Mouse (Mus musculus) T-cell, adult 2 months (primary cell): ENCODE measurements around the gene Gm11733.
A peak's percentile ranks its signal among the peaks of the same experiment; 100 is the strongest.

Source experiments
- DNase-seq: peaks from one replicate; pipeline ENCODE4 v3.0.0; 2022; ENCODE audit warnings: low spot score

Gm11733 gene

GRCm38 (mm10) chr11:117478271-117479006 lies 5.7 kb upstream of the Gm11733 start:
- DNase-seq = peak; percentile 74

GRCm38 (mm10) chr11:117479007-117479719 lies 5.0 kb upstream of the Gm11733 start:
- DNase-seq = peak; percentile 11

DNA sequence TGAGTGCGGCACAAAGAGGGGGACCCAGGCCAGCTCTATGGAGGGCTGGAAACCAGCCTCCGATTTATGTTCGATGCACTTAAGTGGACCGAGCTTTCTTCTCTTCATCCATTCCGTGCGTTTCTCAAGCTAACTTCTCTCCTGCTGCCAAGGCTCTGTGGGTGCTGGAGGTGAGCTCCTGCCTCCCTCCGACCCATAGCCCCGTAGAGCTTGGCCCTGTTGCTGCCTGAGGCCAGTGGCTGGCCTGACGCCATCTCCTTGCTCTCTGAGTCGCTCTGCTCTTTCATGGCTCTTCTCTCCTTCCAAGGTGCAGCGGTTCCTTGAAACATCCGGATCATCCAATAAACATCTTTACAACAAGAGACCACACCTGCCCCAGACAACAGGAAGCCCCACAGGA lies 4.4 kb upstream of the Gm11733 start:
- no peak for DNase-seq

GRCm38 (mm10) chr11:117482300-117482676 lies 1.9 kb upstream of the Gm11733 start:
- DNase-seq = no peak

DNA sequence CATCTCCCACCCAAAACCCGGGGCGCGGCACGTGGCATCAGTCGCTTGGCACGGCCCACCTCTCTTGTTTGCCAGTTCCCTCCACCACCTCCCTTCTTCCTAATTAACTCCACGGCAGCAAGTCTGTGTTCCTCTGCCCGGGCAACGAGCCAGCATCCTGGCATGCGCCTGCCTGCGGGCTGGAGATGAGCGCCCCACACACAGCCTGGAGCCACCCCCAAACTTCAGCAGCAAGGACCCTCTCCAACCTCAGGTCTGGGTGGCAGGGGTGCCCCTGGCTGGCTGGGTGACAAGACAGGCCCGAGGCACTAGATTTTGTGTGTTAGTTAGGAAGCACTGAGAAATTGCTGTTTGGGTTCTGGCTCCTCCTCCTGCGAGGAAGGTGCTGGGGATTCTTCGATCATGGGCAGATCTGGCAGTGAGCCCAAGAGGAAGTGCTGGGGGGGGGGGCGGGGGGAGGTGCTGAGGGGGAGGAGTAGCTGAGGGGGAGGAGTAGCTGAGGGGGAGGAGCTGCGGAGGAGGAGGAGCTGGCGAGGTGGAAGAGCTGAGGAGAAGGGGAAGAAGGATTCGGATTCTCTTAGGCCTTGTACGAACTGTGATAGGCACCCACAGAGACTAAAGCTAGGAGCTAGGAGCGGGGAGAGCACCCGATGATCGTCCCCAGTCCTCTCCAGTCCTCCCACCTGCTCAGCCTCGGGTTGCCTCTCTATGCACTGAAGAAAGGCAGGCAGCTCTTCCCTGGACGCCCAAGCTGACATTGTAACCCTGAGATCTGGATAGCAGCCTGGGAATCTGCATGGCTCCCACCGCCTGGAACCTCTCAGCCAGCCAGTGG lies 1.3 kb upstream of the Gm11733 start:
- DNase-seq = peak; percentile 71

DNA sequence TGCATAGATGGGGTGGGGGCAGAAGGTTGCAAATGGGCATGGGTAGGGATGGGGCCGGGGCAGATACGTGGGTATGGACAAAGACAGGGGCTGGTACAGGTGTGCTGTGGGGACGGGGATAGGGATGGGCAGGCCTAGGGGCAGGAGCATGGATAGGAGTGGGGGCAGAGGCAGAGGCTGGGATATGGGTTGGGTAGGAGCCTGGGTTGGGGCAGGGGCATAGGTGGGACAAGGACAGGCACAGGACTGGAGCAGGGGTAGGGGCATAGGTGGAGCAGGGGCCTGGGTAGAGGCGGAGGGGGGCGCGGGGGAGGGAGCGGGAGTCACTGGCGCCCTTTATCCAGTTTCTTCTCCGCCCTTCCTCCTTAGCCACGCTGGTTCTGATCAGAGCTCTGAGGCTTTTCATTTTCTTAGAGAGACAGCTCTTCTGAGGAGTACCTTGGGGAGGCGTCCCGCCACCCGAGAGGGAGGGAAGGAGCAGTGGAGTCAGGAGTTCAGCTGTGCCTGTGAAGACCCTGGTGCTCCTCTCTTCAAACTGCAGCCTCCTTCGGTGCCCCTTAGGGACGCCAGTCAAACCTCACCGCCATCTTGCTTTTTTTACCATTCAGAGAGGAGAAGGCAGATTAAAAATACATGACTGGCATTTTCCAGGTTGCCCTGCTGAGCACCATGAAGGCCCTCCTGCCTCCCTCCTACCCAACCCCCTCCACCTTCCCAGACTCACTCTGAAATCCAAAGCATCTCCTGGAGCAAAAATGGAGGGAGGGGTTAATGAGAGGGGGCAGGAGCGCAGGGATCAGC lies 7.4 kb downstream of the Gm11733 start:
- DNase-seq = no peak

DNA sequence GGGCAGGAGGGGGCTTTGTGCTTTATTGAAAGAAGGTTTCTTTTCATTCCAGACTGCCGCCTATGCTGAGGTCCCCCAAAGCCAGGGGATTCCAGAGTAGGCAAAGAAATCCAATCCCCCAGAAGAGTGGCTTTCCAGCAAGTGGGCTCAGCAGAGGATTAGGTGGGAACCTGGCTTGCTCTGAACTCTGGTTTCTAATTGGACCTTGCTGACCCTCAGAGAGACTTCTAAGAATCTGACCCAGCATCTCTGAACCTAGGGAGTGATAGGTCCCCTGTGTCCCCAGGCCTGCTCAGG lies 8.0 kb downstream of the Gm11733 start:
- DNase-seq = no peak

GRCm38 (mm10) chr11:117496812-117497211 lies 12.6 kb downstream of the Gm11733 start:
- DNase-seq = no peak

- DNase-seq = no peak
These were observed 13.3 kb downstream of the Gm11733 start for GRCm38 (mm10) chr11:117497256-117498136.

GRCm38 (mm10) chr11:117498137-117498511 lies 14.0 kb downstream of the Gm11733 start:
- DNase-seq = no peak

DNA sequence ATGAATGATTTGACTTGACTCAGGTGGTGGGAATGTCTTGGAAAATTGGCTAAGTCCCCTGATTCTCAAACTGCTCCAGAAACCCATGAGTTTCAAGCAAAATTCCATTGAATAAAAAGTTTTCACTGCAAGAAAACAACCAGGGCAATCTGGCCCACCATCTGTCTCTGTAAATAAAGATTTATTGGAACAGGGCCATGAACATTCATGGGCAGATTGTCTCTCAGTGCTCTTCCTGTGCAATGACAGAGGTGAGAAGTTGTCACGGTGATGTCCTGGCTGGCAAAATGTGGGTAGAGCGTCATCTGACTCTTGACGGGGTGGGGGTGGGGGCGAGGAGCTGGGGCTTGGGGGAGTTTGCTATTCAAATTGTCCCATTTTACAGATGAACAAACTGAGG lies 24.8 kb downstream of the Gm11733 start:
- DNase-seq = no peak

DNA sequence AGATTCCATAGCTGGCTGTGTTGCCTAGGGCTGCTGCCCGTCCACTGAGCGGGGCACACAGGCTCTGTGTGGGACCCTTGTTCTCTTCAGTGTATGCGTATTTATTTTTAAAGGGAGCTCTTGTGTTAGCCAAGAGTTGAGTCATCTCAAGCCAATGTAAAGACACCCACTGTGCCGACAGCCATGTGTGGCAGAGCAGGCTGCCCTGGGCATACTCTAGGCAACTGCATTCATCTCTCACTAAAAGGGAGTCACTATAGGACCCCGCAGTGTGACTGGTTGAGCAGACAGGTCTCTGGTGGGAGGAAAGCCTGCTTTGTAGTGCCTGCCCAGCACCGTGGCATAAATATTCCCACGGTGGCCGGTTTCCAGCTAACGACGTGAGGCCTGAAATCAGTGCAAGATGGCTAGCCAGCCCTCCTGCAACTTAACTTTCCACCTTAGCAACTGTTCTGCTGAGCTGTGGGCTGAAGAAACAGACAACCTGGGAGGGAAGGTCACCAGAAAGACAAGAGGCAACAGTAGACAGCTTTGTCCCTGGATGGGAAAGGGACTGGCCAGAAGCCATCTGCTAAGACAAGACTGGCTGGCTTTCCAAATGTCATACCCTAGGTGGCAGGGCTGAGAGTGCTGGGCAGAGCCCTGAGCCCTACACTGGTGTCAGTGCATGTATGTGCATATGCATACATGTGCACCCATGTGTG lies 31.7 kb downstream of the Gm11733 start:
- DNase-seq = no peak

DNA sequence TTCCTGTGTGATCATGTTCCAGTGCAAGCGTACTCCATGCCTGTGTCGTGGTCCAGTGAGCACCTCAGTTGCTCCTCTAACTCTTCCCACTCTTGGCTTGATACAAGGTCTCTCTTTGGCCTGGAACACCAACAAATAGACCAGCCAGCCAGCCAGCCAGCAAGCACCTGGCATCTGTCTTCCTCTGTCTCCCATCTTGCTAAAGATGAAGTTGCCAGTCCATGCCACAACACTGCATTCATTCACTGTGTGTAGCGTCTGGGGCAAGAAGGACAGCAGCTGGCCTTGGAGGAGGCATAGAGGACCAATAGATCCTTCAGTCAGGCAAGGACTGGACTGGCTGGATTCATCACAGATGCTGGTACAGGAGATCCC lies 32.2 kb downstream of the Gm11733 start:
- no peak for DNase-seq

DNA sequence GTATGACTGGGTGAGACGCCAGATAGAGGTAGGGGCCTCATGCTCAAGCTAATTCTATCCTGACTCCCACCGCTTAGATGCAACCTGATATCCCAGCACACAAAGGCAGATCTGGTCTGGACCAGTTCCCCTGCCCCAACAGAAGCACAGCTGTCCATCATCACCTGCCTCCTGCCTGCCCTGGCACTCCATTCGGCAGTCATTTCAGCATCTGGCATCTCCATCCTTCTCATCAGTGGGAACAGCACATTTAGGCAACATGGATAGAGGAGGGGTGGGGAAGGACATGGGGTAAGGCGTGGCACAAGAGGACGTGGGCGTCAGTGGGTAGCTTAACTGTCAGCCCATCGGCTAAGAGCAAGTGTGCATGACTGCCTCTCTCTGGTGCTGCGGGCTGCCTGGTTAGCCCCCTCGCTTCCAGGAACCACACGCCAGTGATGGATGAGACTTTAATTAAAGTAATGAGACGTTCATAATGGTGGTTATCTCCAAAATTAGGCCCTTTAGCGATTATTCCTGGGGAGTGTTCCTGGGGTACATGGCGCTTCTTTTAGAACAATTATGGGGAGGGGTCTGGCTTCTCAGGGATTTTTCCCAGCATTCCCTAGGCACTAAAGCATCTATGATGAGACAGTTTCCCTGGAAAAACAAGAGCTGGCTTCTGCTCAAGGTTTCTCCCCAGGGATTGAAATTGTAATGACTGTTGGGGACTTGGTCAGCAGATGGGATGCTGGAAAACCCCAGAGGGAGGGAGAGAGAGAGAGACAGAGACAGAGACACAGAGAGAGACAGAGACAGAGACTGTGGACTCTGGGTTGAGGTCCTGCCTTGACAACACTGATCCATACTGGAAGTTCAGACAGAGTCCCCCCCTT lies 38.0 kb downstream of the Gm11733 start:
- no peak for DNase-seq

GRCm38 (mm10) chr11:117522879-117523519 lies 38.8 kb downstream of the Gm11733 start:
- DNase-seq = no peak

DNA sequence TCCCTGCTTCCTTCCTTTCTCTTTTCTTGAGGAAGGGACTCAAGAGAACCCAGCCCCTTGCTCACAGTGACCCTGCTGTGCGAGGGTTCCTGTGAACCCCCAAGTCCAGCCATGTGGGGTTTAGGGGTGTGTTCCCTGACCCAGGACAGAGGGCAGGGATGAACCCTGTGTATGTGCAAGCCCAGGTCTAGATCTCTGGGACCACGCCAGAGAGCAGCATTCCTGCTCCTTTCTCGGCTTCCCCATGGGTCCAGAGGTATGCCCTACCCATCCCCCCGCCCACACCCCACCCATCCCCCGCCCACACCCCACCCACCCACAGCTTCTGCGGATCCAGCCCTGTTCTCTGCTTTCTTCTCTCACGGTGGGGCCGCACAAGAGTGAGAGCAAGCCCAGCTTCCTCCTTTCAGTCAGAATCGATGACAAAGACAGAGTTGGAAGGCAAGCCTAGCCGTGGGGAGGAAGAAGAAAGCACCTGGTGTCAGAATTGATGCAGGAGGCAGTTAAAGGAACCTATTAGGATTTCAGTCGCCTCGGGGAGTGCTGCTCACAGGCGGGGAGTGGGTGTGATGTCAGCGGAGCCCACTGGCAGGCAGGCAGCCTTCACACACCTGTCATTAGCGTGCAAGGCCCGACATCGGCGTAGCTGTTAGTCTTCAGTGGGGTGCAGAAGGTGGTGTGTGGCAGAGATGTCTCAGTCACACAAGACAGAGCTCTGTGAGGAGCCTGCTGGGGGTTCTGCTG lies 41.6 kb downstream of the Gm11733 start:
- peak; percentile 5 for DNase-seq

DNA sequence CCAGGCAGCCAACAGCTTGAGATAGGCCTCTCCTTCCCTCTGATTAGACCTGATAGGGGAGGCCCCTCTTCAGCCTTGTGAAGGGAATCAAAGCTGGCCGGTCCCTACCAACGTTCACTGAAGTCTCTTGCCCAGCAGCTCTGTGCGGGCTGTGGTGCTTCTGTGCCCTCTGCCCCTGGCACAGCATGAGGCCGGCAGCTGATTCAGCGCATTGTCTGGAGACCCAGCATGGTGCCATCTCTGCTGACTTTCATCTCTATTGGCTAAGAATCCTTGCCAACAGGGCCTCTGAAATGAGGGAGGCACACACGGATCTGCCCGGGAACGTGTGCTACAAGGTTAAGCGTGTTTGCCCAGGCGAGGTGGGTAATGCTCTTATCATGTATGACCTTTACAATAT lies 48.2 kb downstream of the Gm11733 start:
- DNase-seq = no peak

DNA sequence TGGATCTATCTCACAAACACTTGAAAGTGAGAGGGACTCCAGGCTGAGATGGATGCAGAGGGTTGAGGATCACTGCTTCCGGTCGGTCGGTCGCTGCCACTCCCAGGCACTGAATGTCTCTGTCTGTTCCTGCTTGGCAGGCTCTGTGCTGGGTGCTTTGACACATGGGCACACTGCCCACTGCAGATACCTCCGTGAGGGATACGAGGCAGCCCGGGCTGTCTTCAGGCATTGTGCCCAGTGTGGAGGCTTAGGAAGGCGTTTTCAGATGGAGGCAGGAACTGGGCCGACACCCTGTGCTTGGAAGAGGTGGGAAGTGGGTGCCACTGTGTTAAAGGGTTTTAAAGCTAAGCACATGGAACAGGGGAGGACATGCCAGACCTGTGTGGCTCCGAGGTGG lies 50.7 kb downstream of the Gm11733 start:
- DNase-seq = no peak
